Mouse (Mus musculus) T-helper 2 cell (primary cell): ENCODE measurements around the gene Neurl4.

Source experiments
- in situ Hi-C: fragments of 300-600 bp; cut with MboI, MseI; formaldehyde crosslinking; loops from one replicate; pipeline ENCODE4 v1.15.1; 2025; ENCODE audit warnings: high pct_unique_total_duplicates

Gene Neurl4

DNA sequence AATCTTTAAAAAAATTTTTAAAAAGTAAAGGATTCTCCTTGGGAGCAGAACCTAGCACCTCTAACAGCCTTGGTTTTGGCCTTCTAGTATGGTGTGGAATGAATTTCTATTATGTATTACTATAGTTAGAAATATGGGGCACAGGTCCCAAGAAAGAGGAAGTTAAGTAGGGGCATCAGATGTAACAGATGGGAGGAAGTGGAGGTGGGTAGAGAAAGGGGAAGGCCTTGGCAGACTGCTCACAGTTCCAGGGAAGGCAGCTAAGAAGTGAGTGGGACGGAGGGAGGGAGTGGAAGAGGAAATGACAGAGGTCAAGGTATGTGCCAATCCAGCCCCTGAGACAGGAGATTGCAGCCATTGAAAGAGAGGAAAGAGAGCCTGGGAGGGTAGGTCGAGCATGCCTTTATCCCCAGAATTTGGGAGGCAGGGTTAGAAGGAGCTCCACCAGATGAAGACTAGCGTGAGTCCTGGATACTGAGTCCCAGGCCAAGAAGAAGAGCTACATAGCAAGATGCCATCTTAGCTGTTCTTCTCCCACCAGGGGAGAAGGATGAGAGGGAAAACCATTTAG lies 30.2 kb downstream of the Neurl4 start:
- in situ Hi-C loops = loop anchor here (5.0 kb wide), 1 partner anchor 36 kb away; no protein-coding TSS in a partner anchor

DNA sequence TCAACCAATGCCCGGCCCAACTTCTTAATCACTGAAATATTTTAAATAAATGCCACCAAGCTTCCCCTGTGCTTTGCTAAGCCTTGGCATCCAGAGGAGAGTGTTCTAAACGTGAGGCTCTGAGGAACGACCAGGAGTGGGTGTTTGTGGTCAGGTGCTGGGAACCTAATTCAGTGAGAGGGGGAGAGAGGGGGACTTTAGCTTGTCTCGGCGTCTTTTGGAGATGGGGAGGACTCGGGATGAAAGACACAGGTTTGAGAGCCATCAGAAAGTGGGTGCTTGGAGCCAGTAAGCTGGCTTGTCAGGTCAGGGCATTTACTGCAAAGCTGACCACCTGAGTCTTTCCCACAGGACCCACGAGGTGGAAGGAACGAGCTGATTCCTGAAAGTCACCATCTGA lies 30.9 kb downstream of the Neurl4 start:
- in situ Hi-C loops = loop anchor here (5.0 kb wide), 1 partner anchor 36 kb away; no protein-coding TSS in a partner anchor

DNA sequence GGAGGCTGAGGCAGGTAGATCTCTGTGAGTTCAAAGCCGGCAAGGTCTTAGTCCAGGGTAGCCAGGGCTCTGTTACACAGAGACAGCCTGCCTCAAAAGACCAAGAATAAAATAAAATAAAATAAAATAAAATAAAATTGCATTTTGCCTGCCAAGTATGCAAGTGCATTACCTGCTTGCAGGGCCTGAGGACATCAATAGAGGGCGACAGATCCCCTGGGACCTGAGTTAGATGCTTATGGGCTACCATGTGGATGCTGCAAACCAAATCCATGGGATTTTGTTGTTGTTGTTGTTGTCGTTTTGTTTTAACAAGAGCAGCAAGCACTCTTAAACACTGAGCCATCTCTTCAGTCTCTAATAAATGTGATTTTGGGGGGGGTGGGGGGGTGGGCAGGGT lies 31.4 kb downstream of the Neurl4 start:
- in situ Hi-C loops = loop anchor here (5.0 kb wide), 1 partner anchor 35 kb away; no protein-coding TSS in a partner anchor

DNA sequence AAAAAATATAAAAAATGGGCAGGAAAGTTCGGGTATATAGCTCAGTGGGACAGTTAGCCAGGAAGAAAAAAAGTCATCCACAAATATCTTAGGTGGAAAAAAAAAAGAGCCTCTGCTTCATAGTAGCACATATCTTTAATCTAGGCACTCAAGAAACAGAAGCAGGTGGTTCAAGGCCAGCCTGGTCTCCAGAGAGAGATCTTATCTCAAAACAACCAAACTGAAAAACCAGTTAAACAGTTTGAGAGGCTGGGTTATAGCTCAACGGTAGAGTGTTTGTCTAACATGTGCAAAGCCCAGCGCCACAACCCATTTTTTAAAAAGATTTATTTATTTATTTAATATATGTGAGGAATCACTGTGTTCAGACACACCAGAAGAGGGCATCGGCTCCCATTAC lies 32.2 kb downstream of the Neurl4 start:
- in situ Hi-C loops = loop anchor here (5.0 kb wide), 1 partner anchor 34 kb away; no protein-coding TSS in a partner anchor

DNA sequence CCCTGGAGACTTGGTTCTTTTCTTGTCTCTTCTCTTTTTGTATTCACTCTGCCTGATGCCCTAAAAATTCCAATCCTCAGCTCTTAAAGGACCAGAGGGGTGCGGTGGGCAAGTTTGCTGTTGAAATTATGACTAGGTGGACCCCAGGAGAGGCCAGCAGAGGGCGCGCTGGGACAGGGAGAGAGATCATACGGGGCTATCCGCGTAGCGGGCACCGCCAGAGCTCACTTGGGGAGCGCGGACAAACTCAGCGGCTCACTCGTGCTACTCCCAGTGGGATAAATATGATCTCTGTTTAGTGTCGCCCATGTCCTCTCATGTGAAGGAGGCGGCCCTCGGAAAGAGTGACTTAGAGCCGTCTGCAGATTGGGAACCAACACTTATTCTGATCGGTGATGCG lies 33.3 kb downstream of the Neurl4 start:
- in situ Hi-C loops = loop anchor here (5.0 kb wide), 1 partner anchor 33 kb away; no protein-coding TSS in a partner anchor

DNA sequence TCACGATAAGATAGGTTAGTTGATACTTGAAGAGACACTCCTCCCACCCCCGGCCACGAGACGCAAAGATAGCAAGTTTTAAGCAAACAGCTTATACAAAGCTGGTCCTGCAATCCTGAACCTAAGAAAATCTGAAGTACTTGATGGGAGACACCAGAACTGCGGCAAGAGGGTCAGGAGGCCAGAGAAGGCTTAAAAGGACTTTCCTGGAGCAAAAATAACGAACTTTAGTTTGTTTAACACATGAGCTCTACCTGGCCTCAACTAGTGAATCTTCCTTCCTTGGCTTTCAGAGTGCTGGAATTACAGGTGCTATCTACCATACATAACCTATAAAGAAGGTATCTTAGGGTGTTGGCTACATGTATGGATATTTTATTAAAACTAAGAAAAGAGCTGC lies 33.8 kb downstream of the Neurl4 start:
- in situ Hi-C loops = loop anchor here (5.0 kb wide), 1 partner anchor 33 kb away; no protein-coding TSS in a partner anchor

DNA sequence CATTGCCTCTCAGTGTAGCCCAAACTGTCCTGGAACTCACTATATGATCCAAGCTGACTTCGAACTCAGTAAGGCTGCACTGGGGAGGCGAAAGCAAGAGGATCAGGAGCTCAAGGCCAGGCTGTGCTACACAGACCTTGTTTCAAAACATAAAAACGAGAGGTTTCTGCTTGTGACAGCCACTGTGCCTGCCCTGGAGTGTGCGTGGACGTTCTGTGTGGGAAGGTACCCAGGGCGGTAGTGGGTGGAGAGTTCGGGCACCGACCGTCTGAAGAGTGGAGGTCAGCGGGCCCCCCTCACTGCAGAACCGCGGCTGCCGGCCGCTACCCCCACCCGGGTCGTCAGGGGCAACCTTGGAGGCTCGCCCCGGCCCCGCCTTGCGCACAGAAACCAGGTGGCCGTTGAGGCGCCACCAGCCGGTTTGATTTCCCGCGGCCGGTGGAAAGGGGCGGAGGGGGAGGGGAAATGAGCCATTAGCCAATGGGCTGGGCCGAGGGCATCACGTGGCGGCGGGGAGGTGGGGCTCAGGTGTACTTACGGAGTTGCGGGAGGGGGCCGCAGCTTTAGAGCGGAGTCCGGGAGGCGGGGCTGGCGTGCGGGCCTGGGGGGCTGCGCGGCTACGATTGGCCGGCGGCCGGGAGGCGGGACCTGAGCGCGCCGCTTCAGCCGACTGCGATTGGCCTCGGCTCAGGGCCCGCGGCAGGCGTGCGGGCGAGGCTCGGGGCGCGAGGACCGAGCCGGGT lies 34.4 kb downstream of the Neurl4 start, which contains the start of gene Ybx2:
Ybx2 (plus strand) TSS at position 660 of the 743 bp plus-strand sequence.
- in situ Hi-C loops = no loop called here

DNA sequence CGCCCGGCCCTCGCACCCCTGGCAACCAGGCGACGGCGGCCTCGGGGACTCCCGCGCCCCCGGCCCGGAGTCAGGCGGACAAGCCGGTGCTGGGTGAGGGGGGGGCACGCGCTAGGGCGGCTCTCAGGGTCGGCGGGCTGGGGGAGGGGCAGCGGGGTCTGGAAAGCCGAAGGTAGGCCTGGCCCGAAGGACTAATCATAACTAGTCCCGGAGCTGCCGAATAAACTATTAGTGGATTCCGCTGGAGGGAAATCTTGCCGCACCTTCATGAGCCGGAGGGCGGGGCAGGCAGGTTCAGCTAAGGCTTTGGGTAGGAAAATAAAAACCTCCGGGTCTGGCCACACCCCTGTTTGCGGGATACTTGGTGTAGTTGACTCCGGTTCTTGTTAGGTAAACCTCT lies 35.3 kb downstream of the Neurl4 start:
- in situ Hi-C loops = no loop called here

DNA sequence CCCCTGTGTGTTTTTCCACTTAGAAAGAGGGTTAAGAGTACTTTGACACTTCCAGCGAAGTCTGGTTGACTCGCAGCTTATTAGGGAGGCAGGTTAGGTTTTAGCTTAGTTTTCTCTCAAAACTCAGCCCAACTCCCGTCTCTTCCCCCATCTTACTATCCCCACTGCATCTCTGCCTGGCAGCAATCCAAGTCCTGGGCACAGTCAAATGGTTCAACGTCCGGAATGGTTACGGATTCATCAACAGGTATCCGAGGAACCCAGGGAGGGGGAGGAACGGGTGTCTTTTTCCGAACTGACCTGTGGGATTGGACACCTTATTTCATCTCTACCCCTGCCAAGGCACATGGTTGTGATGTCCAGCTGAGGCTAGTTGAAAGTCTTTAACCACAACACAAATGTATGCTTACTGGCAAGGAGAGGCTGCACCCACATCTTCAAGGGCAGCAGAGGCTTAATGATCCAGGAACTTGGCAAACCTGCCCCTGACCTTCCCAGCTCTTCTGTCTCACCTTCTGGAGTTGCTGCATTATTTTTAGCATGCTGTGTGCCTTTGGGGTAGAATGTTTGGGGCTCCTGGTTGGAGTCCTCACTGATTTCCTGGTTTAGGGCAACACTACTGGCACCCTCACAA lies 36.0 kb downstream of the Neurl4 start:
- in situ Hi-C loops = no loop called here

DNA sequence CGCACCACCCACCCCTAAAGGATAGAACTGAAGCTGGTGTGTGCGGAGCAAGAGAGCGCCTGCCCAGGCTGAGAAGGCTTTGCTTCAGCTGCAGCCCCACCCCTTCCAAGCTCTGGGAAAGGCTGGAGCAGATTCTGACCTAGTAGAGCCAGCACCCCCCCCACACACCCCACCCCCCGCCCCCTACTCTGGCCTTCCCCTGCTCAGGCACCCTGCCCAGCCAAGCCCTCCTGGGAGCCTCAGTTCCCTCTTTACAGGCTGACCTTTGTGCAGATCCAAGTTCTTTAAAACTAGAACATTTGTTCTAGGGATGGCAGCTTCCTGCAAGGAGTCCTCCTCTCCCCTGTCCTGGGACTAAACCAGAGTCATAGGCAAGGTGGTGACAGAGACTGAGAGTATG lies 36.5 kb downstream of the Neurl4 start:
- in situ Hi-C loops = no loop called here

DNA sequence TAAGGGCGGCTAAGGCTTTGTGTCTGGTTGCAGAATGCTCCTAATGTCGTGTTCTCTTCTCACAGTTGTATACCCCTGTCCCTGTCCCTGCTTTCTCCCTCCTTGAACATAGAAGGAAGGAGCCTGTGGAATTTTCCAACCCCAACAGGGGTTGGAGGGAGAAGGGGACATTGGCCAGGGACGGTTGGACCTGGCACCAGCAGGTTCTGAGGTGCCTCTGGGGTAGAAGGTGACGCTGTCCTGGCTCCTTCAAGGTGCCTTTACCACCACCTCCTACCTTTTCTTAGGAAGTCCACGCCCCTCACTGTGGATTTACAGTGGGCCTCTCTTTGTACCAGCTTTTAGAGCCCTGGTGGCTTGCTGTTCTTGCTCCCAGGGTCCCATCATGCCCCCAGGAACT lies 37.0 kb downstream of the Neurl4 start:
- in situ Hi-C loops = no loop called here

DNA sequence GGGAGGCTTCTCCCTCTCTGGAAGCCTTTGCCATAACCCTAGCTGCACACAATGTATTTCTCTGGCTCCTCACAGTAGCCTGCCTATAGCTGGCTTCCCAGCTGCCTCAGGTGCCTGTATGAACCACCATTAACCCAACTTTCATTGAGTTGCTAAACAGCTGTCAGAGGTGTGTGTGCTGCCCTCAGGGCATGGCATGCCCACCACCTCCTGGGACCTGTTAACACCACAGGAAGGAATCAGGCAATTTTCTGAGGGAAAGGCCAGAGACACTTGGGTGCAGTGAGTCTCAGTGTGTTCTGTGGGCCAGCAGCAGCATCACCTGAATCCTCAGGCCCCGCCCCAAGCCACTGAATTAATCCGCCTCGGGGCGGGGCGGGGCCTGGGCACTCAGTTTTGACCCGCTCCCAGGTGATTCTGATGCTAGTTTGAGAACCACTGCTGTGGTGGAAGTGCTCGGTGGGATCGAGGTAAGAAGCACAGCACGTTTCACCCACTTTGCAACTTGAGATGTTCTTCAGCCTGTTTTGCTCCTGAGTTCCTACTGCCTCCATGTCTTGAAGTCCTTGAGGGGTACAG lies 37.6 kb downstream of the Neurl4 start:
- in situ Hi-C loops = no loop called here

DNA sequence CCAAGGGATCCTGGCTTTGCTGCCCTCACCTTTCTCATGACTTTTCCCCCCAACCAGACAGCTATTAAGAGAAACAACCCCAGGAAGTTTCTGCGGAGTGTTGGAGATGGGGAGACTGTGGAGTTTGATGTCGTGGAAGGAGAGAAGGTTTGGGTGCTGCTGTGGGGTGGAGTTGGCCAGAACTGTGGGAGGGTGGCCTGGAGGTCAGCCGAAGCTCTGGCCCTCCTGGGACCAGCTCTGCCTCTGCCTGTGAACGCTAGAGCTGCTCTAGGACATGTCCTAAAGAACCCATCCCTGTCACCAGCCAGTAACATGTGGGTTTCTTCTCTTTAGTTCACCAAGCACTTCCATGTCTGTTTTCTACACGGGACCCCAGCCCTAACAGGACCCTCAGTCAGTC lies 38.3 kb downstream of the Neurl4 start:
- in situ Hi-C loops = no loop called here

DNA sequence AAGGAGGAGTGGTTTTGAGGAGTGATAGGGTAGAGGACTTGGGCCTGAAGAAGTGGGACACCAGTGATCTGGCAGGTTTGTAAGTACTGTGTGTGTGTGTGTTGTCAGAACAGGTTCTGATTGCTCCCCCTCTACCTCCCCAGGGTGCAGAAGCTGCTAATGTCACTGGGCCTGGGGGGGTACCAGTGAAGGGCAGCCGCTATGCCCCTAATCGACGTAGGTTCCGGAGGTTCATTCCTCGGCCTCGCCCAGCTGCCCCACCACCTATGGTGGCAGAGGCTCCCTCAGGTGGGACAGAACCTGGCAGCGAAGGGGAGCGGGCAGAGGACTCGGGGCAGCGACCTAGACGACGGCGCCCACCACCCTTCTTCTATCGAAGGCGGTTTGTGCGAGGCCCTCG lies 38.9 kb downstream of the Neurl4 start:
- in situ Hi-C loops = no loop called here

DNA sequence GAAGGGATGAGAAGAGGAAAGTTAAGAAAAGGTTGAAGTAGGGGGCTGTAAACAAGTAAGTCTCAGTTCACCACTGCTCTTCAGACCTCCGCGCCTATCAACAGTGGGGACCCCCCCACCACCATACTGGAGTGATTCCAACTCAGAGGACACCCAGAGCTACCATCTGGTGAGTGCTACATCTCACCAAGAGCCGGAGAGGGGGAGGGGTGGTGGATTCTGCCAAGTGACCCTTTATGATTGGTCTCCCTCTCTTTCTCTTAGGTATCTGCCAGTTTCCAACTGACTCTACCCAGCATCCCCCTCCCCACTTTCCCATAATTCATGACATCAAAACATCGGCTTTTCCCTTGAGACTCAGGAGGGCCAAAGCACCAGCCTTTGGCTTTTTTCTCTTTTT lies 40.1 kb downstream of the Neurl4 start:
- in situ Hi-C loops = no loop called here

DNA sequence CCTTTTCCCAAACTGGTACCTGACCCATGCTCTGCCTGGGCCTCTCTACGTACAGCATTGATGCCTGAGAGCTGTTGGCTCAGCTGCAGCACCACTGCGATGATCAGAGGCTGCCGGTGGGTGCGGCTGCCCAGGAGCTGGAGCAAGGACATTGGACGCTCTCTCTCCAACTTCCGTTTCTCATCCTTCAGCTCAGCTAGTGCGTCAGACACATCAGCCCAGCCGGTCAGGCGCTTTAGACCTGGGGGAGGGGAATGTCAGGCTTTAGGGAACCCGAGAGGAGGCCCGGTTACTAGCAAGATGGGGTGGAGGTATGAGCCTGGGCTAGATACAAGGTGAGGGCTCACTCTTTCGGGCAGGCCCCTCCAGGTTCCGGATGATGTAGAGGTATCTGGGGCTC lies 44.3 kb downstream of the Neurl4 start:
- in situ Hi-C loops = no loop called here

DNA sequence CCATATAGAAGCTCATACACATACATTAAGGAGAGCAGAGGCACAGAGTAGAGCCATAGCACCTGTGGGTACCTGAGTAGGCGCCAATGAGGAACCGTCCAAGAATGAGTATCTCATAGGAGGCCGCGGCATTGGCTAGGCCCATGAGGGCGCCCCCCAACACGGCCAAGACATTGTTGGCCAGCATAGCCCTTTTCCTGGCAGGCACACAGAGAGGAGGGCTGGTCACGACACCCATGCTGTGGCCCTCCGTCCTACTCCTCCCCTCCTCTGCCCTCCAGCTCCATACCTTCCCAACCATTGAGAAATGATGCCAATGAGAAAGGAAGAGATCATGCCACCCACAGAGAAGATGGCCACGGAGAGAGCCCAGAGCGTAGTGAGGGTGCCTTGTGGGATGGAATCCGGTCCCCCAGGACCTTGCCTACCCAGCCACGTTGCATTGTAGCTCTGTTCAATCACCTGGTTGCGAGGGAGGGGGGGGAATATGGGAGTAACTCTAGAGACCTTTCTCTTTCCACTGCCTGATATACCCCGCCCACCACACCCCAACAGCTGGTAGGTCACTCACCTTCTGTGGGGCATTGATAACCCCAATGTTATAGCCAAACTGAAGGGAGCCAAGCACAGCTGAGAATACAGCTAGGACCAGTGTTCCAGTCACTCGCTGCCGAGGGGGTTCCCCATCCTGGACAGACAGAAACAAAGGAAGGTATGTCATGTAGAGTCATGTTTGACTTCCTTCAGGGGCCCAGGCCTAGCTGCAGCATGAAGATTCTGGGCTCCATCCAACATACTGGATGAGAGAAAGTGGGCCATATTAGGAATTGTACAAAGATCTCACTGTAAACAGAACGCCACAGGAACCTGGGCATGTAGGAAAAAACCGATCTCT lies 45.4 kb downstream of the Neurl4 start:
- in situ Hi-C loops = no loop called here

DNA sequence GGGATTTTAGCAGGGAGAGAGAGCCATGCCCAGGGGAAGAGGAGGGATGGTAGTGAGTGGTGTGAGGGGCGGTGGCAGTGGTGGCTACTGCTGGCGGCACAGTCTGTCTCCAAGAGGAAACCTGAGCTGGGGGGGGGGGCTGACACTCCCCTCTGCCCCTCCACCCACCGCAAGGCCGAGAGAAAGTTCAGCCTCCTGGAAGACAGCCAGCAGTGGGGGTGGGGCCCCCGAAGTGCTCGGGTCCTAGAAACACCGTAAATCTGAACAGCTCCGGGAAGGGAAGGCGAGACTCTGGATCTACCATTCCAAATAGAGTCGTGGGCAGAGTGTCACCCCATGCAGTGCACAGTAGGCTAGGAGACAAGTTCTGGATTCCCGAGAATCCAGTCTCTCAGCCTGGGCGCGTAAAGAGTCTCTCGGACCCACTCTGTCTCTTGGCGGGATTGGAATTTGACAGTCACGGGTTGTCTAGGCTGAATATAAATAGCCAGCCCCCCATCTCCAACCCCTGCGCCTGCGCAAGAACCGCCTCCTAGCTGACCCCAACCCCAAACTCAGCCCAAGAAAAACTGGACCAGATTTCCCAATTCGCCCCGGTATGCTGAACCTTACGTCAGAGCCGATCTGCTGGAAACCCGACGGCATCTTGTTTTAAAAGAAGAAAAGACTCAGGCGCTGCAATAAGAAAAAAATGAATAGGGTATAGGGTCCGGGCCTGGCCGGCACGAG lies 46.6 kb downstream of the Neurl4 start:
- in situ Hi-C loops = no loop called here

DNA sequence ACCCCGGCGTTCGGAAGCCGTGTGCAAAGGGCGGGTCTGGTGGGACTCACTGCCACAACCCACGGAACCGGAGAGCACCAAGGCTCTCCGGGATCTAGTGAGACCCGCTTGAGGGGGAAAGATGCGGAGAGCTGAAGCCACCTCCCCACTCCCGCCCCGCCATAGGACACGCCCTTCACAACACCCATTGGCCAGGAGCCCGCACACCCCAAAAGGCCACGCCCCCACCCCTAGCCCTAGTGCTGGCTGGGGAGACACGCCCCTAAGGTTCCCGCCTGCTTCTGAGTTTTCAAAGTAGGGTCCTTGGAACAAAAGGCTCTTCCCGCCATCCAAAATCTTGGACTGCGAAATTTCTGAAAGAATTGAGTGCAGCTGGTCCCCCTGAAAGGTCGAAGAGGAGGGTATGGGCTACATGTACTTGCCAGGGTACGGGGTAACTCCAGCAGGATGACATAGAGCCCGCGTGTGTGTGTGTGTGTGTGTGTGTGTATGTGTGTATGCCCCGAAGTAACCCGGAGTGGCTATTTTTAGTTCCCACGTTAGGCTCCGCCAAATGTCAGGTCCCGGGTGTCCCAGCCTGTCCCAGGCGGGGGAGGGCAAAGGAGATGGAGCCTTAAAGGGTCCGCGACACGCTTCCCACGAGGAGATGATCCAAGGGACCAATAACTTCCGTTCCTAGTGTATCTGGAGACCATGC lies 47.3 kb downstream of the Neurl4 start, which contains the start of gene Slc2a4:
Slc2a4 (minus strand) TSS at position 123 of the 697 bp plus-strand sequence.
- in situ Hi-C loops = no loop called here

DNA sequence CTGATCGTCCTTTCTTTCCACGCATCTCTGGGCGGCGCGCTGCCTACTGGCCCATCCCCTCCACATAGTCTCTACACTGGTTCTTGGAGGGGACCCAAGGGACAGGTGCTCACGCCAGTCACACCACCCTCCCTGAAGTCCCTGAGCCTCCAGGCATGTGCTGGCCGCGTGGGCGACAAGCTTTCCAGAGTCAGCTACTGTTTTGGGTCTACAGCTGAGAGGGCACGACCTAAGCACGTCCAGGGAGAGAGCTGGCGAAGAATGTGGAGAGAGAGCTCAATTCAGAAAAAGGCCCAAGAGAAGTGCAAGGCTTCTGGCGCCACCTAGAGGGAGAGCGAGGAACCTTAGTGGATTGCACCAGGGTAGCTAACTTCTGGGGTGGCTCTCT lies 47.9 kb downstream of the Neurl4 start:
- in situ Hi-C loops = no loop called here
